Mouse (Mus musculus) adrenal gland, adult 2 months (tissue): ENCODE measurements at regions not wholly inside any gene's neighbourhood (a gene's known extent, or its start where the extent isn't known, plus 50 kb on each side); places are given as distances from the start of the nearest gene placed in this dataset.

Experiments used
- DNase-seq: peaks from one replicate; pipeline ENCODE4 v3.0.0; 2021

DNA sequence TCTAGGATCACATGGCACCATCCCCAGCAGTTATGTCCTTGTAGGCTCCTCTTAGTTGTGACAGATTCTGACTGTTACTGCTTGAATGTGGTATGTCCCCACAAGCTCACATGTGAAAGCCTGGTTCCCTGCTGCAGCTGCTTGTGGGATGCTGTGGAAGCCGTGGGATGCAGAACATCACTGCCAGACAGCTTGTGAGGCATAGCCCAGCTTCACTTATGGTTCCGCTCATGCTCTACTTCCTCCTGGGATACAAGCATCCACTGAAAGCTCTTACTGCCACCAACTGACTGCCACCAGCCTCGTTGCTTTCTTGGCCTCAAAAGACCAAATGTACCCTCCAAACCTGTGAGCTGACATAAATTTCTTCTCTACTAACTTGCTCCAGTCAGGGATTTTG, 167.7 kb upstream of the Ccdc122 start:
- no peak for DNase-seq

DNA sequence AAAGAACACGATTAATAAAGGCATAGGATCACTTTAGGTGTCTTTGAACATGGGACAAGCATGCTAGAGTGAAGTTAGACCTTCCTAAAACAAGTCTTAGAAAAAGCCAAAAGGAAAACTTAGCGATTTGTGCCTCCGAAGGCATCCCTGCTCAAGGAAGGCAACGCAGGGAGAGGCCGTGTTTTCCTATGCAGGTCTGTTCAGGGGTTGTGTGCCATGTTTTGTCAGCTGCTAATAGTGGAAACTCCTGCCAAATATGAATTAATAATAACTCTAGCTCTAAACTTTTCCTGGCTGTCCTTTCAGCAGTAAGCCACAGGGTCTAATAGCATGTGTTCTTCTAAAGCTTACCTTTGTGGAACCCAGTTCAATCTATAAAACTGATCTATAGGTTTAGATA, 168.4 kb upstream of the Ccdc122 start:
- DNase-seq, result no peak

DNA sequence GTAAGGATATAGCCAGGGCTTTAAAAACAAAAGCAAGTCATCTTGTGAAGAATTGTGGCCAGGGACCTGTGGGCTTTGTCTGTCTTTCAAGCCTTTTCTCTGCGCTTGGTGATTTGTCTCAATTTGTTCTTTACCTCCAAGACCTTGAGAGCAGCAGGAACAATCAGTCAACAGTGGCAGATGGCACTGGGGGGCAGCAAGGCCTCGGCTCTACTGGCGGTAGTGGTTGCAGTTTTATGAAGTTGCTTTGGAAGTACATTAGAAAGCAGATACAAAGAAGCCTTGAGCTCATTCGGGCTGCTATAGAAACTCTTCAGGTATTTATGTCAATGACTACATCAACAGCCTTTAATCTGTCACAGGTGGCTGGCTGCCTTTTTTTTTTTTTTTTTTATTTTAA, 171.9 kb upstream of the Ccdc122 start:
- peak; percentile 19 for DNase-seq

DNA sequence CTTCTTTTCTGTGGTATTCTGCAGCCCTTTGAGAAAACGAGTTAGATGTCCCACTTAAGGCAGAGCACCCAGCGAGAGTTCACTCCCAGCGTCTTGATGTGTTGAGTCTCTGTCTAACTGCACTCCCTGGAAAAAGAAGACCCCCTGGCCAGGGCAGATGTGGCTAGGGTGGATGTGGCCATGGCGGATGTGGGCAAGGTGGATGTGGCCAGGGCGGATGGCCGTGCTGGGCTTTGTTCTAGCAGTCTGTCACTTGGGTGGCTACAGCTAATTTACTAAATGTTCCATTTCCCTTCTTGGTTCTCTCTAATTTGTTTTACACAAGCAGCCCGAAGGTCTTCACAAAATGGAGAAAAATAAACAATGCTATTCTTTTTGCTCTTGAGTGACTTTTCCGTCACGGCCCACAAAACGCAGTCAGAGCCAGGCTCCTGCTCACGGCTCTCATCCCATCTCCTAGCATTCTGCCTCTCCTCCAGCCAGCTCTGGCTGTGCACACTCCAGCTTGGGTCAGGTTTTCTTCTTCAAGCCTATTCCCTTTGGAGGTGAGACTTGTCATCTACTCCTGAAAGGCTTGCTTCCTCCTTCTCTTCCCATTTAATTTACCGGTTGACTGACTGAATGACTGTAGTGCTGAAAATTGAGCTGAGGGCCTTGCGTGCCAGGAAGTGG, 173.4 kb upstream of the Ccdc122 start:
- no peak for DNase-seq

DNA sequence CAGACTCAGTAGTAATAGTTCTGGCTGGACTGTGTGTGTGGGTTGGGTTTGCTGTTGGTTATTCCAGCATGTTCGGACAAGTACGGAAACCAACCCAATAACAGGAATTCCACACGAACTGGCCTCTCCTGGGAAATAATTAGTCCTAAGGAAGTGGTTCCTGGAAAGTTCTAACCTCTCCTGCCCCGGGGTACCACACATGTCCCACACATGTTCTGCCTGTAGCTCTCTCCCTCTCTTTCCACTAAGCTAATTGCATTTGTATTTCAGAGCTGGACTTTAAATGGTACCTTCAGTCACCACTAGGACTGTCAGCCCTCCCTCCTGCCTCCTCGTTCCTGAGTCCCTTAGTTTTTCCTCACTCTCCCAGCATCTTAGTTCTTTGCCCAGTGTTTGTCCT, 178.2 kb upstream of the Ccdc122 start:
- DNase-seq, result no peak

DNA sequence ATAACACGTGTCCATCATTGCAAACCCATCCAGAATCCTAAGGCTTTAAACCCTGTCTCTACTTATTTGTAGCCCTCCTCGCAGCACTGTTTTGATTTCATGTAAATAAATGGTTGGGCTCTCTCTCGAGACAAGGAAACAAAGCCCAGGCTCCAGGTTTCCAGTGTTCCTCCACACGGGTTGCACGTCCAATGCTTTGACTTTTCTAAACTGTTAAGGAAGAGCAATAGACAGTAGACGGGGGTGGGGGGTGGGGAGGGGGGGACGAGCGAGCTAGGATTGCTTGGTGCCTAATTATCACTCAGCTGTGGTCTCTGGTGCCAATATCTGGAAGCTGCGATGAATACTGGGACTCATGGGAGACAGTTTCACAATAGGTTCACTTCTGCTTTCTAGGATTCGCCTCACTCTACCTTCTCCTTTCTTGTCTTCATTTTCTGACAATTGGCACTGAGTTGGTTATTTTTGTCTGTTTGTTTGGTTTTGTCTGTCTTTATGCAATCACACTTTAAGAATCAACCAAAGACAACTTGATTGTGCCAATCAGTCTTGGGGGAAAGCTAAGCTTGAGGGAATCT, 179.3 kb upstream of the Ccdc122 start:
- DNase-seq, result no peak

DNA sequence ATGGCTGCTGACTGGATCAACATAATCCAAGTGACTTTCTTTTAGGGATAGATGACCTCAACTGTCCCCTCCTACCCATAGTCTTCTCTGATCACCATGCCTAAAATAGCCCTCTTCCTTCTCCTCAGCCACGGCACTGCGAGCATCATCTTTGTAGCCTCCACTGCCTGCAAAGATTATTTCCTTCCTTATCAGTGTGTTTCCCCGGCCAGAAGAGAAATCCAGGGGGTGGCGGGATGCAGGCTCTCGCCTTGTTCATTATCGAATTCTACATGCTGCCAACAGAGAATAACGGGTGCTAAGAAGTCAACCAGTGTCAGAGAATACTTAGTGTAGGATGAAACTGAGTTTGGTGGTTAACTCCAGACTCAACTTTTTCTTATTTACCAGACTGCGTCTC, 180.0 kb upstream of the Ccdc122 start:
- no peak for DNase-seq

DNA sequence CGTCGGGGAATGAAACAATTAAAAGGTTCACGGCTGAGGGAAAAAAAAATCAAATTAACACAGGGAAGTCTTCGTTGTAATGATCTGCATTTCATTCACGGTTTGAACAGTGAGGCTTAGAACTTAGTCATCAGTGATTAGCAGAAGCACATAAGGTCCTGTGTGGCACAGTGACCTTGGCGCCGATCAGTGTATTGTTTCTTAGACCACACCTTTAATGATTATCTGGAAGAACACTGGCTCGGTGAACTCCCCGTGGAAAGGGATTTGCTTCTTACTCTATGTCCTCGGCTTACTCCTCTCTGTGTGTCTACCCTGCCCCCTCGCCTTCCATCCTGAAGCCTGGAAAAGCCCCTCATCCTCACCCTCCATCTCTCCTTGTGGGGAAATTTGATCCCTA, 181.6 kb upstream of the Ccdc122 start:
- no peak for DNase-seq

DNA sequence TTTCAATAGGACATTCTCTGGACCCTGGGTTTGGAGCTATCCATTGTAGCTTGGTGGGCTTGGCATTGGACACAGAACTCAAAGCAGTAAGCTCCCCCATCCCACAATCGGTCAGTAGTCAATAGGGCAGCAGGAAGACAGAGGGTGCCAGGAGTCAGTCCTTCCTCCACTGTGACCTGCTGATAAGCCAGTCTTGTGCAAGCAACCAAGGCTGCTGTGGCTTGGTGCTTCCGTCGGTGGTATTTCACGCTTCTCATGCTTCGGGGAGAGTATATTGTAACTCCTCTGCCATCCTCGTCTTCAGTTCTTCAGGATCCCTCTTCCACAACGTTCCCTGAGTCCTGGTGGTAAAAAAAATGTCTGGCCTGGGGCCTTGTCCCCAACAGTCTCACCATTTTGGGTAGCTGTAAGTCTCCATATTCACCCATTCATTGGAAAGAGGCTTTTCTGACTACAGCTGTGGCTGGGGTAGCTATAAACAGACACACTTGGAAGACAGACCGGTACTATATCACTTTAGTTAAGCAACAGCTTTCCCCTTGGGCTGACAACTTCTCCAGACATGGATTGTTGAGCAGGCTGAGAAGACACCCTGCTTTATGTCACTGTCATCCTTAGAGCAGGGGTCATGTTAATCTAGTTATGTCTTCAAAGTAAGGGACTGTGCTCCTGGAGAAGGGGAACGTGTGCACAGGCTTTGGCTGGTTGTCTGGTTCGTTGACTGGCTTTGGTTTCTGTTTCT, 184.9 kb upstream of the Ccdc122 start:
- peak; percentile 32 for DNase-seq

DNA sequence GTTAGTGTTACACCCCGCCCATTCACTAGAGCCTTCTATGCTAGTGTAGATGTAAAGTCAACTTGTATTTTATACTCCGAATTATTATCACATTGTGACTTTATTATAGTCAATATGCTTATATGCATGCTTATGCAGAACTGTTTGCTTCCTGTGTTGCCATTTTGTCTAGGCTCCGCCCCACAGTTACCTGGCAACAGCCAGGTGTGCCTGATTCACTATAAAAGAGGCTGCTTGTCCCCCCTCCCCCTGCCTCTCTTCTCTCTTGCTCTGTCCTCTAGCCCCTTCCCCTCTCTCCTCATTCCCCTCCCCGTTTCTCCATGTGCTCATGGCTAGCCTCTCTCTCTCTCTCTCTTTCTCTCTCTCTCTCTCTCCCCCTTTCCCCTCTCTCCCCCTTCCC, 185.9 kb upstream of the Ccdc122 start:
- DNase-seq, result no peak

DNA sequence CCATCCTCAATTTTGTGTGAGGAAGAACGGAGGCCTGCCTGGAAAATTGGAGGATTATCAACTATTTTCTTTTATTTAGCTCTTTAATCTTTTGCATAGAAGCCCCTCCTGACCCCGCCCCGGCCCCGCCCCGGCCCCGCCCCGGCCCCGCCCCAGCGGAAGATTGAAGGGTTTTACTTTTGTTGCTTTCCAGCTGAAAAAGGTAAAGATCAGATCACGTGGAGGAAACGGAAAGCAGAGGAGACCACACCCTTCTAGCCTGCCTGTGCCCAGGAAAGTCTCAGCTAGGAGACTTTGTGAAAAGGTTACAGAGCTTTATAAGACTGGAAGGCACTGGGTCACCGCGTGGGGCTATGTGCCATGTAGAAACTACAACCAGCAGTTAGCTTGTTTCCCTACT, 186.5 kb upstream of the Ccdc122 start:
- no peak for DNase-seq

DNA sequence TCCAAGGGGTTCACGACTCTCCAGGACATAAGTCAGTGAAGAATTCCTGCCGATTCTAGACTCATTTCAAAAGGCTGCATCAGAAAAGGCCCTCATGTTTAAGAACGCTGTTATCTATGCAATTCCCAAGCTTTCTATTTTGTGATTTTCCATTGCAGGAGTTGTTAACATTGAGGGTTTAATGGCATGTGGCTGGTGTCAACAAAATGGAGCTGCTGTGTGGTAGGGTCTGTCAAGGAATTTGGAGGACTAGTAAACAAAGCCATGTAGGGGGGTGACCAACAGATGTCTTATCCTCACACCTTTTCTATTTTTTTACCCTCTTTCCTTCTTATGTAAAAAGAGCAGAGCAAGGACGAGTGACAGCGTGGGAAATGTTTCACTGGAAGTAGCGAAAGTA, 186.9 kb upstream of the Ccdc122 start:
- DNase-seq, result no peak

DNA sequence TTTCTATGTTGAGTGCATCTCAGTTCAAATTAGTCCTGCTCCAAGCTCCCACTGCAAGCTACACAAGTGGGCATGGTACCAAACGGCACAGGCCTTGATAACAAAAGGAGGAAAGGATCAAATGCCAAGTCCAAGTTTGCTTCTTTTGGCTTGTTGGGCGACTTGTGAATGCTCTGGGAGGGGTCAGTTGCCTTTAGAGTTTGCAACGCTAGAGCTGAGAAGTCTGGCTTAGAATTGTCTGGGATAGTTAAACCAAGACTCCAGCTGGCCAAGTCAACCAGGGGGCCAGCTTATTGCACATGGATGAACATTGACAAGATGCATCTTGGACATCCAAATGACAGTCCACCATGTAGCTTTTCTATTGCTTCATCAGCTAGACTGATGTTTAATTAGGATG, 187.5 kb upstream of the Ccdc122 start:
- no peak for DNase-seq

DNA sequence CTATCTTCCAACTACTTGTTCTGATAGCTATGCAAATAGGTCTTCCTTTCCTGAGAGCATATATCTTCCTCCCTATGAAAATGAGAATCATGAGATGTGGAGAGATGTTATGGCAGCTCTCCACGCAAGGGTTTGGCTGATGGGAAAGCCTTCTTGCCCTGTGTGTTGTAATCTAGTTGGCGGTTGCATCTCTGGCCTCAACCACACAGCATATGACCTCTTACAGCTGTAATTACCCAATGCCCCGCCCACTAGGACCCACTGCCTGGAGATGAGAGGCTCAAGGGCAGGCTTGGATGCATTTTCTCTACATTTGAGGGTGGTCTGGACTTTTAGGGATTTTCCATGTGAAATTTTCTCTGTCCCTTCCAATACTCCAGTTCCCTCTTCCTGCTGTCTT, 190.9 kb upstream of the Ccdc122 start:
- peak; percentile 44 for DNase-seq

DNA sequence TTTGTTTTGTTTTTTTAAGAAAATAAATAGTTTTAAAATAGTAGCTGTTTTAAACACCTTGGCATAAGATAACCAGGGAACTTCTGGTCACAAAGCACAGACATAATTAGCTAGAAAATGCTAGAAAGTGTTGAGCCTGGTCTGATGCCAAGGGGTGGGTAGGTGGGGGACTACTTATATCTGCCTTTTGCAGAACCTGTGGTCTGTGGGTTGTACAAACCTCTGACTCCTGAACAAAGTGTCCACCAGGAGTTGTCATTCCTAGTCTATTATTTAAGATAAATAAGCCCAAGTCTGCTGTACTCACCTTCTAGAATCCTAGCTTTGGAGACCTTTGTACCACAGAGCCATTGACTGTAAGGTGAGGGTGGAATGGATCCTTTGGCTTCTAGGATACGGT, 191.9 kb upstream of the Ccdc122 start:
- DNase-seq, result no peak

DNA sequence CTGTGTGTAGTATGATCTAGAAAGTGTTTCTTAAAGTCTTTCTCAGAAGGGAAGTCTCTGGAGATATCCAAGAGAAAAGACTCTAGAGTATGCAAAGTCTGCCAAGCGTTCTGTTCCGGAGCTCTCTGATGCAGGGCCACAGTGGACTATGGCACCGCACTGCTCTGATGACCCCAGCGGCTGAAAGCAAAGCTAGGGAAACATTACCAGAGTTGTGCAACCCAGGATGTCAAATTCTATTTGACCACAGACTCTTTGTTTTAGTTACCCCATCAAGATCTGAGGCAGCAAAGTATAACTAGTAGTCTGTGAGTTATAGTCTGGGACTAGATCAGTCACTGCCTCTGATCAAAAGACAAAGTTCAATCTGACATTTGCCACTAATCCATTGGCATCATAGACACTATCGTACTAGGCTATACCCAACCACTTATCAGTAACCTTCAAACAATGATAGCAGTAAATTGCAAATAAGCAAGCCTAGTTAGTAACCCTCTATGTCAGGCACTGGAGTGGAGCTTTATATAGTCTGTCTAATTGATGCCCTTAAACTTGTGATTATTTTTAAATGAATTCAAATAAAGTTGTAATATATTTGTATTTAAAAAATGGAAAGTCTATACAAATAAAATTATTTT, 198.9 kb upstream of the Ccdc122 start:
- no peak for DNase-seq

DNA sequence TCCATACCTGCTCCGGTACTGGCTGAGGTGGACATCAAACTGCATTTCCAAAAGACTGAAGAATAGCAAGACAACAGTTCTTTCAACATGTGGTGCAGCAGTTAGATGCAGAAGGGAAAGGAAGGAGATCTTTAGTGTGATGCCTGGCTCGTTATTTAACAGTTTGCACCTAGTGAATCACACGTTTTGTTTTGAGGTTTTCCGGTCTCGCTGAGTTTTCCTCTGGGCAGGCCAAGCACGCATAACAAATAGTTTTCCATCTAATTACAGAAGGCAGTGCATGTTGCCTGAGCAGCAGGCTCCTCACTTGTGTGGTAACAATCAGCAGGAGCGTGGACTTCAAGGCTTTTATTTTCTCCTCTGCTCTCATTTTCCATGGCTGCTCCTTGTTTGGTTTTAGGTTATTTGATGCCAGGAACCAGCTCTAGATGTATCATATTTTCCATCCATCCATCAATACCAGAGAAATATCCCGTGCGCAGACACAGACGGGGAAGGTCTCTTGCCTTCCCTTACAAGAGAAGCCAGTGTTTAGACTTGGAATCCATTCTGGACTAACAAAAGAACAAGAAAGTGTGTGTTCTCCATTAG, 199.6 kb upstream of the Ccdc122 start:
- no peak for DNase-seq

DNA sequence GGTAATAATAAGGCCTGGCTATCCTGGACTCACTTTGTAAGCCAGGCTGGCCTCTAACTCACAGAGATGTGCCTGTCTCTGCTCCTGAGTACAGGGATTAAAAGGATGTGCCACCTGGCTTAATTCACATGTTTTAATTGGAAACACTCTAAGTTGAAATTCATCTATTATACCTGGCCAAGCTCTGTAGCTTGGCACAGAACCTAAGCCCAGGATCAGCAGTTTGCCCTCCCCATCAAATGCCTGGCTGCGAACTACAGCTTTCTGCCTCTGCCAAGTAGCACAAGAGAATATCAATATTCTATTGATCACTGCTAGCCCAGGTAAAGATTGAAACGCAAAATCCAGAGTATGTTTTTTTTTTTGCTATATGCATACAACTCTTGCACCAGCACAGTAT, 200.3 kb upstream of the Ccdc122 start:
- DNase-seq, result no peak

DNA sequence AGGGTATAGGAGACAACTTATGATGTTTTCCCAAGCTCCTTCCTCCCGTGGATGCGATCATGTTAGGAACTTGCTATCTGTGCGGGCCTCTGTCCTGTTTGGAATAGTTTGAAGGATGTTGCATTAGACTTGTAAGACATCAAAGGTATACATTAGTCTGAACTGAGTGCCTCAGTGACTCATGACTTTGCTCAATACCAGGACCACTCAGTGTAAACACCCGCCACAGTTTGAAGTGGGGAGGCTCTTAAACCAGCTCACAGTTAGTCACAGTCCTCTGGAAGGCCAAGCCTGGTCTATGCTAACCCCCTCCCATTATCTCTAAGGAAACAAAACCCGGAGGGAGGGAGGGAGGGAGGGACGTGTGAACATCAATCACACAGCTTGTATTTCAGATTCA, 202.5 kb upstream of the Ccdc122 start:
- no peak for DNase-seq

DNA sequence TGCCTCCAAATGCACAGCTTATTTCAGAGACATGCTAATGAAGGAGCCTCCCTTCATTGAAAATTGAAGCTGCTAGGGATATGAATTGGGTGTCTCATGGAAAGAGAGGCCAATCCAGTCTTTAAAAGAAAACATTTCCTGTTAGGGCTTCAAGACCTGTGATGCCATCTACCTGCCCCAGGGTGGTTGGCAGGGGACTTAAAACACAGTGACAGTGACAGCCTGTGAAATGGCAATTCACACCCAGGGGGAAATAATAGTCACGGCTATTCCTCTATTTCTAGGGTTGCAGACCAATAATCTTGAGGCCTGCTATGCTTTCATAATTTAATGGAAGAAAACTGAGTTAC, 207.4 kb upstream of the Ccdc122 start:
- no peak for DNase-seq

DNA sequence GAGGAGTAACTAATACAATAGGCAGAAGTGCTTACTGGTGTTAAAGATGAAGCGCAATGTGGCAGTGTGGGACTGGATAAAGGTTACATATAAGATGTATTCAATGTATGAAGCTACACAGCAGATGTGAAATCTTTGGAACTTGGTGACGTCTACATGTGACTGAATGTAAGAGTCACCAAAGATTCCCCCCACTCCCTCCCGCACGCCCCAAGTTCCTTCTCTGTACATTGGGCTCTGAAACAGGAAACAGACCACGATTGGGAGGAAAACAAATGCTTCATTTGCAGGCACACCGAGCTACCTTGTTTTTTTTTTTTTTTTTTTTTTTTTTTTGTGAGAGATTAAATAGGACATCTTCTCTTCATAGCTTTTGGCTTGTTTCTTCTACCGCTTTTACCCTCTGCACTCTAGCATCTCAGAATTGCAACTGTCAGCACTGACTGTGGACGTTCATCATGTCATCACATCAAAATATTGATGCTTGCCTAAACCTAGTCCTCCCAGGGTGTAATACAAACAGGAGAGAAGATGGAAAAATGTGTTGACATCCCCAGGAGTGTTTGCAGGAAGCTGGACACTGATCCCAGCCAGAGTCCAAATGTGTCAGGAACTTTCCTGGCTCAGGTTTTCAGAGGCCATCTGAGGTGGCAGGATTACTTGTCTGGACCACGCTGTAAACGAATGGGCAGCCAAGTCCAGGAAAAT, 208.0 kb upstream of the Ccdc122 start:
- DNase-seq, result no peak

DNA sequence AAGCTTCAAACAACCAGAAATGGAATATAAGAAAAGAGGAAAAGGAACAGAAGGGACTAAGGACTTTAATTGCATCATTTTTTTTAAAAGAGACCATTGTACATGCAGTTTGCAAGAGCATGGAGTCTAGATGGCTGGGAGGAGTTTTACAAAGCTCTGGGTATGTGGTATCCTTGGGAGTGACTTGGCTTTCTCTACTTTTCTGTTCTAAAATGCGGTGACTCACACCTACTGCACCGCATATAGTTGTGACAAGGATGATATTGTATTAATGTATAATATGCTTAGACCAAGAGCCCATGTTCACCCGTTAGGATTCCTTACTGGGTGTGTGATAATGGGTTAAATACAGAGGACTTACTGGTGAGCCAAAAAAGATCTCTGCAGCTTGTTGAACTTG, 212.5 kb upstream of the Ccdc122 start:
- DNase-seq, result no peak
